Mouse (Mus musculus): Measurements from ENCODE around the gene Tent2.

- no peak for TF ChIP-seq EP300 (IDR thresholded peaks at IDR 0.05)
- TF ChIP-seq CTCF (IDR thresholded peaks at IDR 0.05): no peak
Measured at GRCm38 (mm10) chr13:93179522-93179921, 12.7 kb downstream of the Tent2 start.

Data from lung, postnatal 0 days (tissue).